Mouse (Mus musculus) lung, postnatal 10 days (tissue): ENCODE measurements around the gene St8sia1.
A peak's percentile ranks its signal among the peaks of the same experiment; 100 is the strongest.

Experiments used
- DNase-seq: peaks from one replicate; pipeline ENCODE4 v3.0.0; 2021

The St8sia1 gene

GRCm38 (mm10) chr6:142908412-142908811 lies 55.8 kb downstream of the St8sia1 start:
- no peak for DNase-seq

GRCm38 (mm10) chr6:142895371-142895770 lies 68.9 kb downstream of the St8sia1 start:
- no peak for DNase-seq

GRCm38 (mm10) chr6:142893716-142894115 lies 70.5 kb downstream of the St8sia1 start:
- DNase-seq = no peak

DNA sequence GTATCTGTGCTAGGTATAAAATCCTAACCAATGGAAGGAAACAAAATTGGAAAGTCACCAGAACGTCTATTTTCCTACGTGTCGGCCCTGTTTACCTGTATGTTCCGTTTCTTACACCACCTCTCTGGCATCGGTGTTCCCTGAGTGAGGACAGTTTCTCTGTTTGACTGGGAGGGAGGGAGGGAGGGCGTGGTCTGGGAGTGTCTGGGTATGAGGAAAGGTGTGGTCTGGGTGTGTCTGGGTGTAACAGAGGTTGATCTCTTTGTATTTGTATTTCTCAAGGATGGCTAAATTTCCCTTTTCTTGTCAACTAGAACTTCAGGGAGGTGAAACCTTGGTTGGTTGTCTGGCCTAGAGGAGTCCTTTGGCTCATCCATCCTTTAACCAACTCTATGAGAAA lies 73.9 kb downstream of the St8sia1 start:
- DNase-seq = no peak

- DNase-seq = no peak
Measured at GRCm38 (mm10) chr6:142888970-142889740, 75.1 kb downstream of the St8sia1 start.

GRCm38 (mm10) chr6:142888346-142888745 lies 75.9 kb downstream of the St8sia1 start:
- DNase-seq = no peak

DNA sequence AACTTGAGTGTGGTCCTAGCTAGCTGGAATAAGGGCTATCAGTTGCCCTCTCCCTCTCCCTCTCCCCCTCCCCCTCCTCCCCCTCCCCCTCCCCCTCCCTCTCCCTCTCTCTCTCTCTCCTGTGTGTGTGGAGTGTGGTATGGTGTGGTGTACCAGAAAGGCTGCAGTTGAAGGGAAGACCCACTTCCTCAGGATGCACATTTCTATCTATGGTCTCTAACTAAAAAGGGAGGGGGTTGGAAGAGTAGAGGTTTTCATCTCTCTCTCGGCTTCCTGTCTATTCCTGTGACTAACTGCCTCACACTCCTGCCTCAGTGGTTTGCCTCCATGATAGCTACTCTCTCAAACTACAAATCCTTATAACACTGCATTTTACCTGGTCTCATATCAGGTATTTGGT lies 76.9 kb downstream of the St8sia1 start:
- DNase-seq = no peak

DNA sequence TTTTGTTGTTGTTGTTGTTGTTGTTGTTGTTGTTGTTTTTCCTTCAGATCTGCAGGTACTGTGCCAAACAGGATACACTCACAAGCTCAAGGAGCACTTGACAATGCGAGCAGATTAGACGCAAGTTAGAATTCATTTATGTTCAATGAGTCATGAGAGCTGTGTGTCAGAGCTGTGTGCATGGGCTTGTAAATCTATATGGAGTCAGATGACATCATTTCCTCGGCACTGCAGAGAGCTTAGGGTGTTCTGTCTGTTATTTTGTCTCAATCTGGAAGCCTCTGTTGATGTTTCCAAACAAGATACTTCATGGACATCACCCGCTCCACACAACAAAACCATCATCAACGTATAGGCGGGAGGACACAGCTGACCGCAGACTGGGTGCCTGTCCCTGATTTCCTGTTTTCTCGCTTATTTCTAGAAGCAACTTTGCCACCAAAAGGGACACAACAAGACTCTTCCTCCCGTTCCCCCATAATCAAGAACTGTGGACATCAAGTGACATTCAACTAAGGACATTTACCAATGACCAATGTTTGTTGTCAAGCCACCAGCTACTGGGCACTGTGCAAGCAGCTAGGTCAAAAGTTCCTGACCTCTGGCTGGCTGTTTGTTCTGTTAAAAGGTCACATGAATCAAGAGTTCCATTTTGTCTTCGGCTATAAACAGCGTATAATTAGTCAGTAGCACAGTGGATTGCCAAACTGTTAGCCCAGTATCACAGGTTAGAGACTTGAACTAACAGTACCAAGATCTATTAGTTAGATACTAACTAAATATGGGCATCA lies 78.7 kb downstream of the St8sia1 start:
- DNase-seq = no peak

DNA sequence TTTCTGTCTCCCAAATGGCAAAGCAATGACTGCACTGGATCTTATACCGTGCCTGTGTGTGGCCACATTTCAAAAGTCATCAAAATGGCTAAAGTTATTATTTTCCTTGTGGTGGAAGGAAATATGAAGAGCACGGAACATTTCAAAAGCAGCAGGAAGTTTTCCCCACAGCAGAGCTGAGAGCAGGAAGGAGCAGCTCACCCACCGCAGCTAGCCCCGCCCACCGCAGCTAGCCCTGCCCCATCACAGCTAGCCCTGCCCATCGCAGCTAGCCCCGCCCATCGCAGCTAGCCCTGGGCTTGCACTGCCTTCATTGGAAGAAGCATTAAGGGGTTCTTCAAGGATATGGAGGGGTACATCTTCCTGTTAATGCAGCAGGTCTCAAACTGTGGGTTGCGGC lies 80.1 kb downstream of the St8sia1 start:
- DNase-seq = peak; percentile 42

GRCm38 (mm10) chr6:142880849-142881470 lies 83.3 kb downstream of the St8sia1 start:
- no peak for DNase-seq

DNA sequence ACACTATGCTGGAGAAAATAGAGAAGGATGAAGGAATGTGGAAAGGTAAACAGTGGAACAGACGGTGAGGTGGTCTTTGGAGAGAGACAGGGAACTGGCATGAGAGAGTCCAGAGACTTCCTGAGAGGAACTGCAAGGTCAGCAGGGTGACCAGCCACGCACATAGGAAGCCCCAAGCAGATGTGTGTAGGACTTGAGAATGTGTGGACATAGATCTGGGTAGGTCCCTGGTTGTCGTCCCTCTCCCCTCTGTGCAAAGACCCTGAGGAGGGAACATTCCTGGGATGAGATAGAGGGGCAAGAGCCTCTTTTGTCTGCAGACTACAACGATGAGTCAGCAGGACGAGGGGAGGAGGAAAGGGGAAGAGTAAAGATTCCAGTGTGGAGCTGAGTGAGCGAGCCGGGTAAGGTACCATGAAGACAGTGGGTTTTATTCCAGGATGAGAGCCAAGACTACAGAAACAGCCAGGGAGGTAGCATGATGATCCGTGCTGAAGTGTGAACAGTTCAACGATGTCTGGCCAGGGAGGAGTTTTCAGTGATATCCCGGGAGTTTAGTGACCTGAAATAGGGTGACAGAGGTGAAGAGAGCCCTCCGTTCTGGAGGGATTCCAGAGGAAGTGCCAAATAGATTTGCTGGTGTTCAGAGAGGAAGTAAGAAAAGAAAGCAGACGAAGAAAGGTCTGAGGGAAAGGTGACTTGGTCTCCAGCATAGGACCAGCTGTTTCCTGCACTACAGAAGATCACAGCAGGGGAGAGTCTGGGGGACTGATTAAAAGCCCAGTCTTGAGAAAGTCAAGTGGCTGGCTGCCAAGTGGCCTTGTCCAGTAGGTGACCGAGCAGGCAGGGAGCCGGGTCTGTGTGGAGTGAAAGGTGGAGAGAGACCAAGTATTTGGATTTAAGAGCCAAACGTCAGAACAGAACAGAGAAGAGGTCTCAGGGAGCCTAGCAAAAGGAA lies 85.2 kb downstream of the St8sia1 start:
- DNase-seq = peak; percentile 22

- DNase-seq = no peak
Measured at GRCm38 (mm10) chr6:142877221-142877620, 87.0 kb downstream of the St8sia1 start.

- no peak for DNase-seq
Measured at GRCm38 (mm10) chr6:142876279-142876899, 87.9 kb downstream of the St8sia1 start.

DNA sequence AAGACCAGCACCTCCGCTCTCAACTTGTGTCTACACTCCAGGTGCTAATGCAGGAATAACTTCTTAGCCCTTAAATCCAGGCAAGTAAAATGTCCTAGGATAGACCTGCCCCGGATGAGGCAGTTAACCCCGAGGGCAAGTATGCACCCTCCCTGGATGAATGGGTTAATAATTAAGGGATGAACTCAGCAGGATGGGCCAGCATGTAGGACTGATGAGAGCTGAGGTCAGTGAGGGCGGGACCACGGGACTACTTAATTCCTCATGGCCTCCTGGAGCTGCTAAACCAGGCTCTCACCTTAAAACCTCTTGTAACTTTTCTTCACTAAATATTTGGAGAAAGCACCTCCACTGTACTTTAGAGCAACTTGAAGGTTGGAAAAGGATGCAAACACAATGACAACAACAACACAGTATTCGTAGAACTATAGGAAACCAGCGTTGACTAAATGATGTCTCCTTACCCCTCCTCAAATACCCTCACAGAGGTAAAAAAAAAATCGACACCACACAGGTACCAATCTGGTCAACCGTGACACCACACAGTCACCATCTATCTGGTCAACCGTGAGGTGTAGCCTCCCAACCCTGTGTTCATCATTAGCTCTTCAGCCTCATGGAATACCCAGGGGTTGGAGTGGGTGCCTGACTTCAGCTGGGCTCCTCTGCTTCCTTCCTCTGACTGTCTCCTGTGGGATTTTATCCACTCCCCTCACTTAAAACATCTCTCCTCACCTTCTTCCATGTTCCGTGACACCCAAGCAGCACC lies 90.3 kb downstream of the St8sia1 start:
- no peak for DNase-seq

GRCm38 (mm10) chr6:142869715-142870422 lies 94.4 kb downstream of the St8sia1 start:
- DNase-seq = no peak

DNA sequence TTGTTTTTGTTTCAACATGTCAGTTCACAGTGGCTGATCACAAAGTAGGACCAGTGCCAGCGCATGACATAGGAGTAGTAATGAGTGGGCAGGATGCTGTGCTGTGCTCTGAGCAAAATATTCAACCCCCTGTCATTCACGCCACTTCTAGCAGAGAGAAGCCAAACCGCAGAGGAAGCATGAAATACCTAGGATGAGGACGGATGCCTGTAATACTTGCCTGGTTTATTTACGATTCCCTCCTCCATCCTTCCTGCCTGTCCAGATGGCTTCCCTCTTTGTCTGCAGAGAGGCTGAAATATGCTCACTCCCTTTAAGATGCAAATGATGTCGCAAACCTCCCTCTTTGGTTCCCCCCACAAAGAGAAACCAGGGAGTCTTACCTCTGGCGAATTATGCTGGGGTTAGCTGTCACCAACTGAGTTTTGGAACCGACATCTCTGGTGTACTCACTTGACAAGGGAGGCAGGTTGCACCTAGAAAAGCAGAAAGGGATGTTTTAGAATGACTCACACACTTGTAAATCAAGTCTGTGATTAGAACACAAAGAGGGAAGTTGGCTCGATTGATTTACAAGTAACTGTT lies 96.7 kb downstream of the St8sia1 start:
- peak; percentile 58 for DNase-seq

DNA sequence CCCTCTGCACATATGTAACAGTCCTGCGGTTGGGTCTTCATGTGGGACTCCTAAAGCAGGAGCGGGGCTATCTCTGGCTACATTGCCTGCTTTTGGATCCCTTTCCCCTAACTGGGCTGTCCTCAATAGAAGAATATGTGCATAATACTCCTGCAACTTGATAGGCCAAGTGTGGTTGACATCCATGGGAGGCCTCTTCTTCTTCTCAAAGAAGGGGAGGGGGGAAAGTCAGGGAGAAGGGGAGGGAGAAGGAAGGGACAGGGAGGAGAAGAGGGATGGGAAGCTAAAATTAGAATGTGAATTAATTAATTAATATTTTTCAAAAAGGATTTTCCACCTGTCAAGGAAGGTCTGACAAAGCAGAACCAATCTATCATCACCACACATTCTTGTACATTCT lies 97.2 kb downstream of the St8sia1 start:
- no peak for DNase-seq

GRCm38 (mm10) chr6:142865199-142865598 lies 99.1 kb downstream of the St8sia1 start:
- DNase-seq = no peak

DNA sequence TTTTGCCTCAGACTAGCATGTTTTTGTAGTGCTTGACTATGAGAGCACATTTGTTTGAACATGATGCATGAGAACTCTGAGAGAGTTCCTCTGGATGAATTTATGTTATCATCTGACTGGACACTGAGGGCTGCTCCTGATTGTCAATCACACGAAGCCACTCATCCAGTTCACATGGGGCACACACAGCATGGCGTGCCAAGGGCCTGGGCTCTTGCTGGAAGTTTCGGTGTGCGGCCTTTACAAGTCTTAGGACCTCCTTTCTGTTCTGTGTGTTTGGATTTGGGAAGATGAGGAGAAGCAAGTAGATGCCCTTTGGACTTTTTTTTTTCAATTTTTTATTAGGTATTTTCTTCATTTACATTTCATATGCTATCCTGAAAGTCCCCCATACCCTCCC lies 100.4 kb downstream of the St8sia1 start:
- no peak for DNase-seq

DNA sequence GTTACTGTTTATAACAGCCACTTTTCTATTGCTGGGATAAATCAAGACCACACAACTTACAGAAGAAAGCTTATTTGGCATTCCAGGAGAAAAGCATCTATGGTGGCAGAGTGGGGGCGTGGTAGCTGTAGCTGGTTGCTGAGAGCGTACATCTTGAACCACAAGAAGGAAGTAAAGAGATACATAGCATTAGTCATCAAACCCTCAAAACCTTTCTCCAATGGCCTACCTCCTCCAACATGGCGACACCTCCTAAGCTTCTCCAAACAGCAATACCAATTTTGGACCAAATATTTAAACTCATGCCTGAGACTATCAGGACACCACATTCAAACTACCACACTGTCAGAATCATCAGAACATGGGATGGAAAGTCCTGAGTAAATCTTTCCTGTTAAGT lies 102.0 kb downstream of the St8sia1 start:
- DNase-seq = no peak
